In the genomic region with DNA sequence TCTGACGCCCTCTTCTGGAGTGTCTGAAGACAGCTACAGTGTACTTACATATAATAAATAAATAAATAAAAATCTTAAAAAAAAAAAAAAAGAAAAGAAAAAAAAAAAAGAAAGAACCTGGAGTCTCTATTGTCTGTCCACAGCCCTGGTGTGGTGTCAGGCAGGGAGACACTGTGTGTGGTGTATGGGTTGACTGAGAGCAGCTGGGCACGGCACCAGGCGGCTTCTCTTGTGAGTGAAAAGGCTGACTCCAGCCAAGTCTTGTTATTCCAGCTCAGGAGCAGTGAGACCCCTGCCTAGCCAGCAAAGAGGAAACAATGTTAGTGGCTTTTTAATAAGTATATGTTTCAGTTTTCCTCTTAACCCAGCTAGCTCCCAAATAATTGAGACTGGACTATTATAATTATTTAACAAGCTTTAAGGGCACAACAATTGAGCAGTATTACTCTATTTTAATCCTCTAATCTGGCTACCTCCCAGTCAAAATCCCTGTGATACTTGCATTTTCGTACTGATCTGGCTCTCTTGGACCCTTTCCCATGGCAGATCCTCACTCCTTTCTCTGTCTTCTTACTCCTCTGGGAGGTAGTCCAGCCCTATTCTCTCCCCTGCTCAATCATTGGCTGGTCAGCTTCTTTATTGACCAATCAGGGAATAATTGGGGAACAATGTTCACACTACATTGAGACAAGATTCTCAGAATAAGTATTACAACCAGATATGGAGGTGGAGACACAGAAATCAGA, we compare ENCODE assay signal across 30 mouse cellular contexts. TPM values are rescaled to one million over a fixed set of nuclear protein-coding genes. Genes with fewer than 3 reads are reported as not detected.
A peak's percentile ranks its signal among the peaks of the same experiment; 100 is the strongest.
DNase-seq lines count a peak whose midpoint lies in the region; ATAC-seq and TF ChIP-seq lines count a peak whose summit lies in the region.
"Had no signal": no experiment of that assay in that cellular context is flagged by ENCODE, and none has a peak within 500 bp of the region (broad histone marks: within the 10 kb centered on the region; RNA-seq: fewer than 3 reads in every experiment).

No protein-coding gene starts in this region.

- H3K4me3 ChIP-seq in forebrain, postnatal 0 days (ENCODE audit: low read depth, low read length), result no peak overlapping the region
- H3K4me3 ChIP-seq in forebrain, embryonic 13.5 days, result no peak overlapping the region
- H3K4me3 ChIP-seq: embryonic facial prominence, embryonic 12.5 days; embryonic facial prominence, embryonic 15.5 days; forebrain, embryonic 12.5 days; heart, embryonic 12.5 days; heart, embryonic 15.5 days; hindbrain, embryonic 15.5 days had no signal

- H3K4me2 ChIP-seq in forebrain, postnatal 0 days (ENCODE audit: low read depth), result no peak overlapping the region
- H3K4me2 ChIP-seq in forebrain, embryonic 13.5 days, result no peak overlapping the region
- H3K4me2 ChIP-seq: embryonic facial prominence, embryonic 12.5 days; embryonic facial prominence, embryonic 15.5 days; forebrain, embryonic 12.5 days; heart, embryonic 12.5 days; heart, embryonic 15.5 days; hindbrain, embryonic 15.5 days had no signal

- ATAC-seq in forebrain, postnatal 0 days, result no peak; the same call in 1 of the 2 replicates
- ATAC-seq in forebrain, embryonic 13.5 days, result no peak
- ATAC-seq: CD4-positive, CD25-positive, alpha-beta regulatory T cell, adult 4 months; inflammation-experienced regulatory T-cells, adult 6 months; intestine, embryonic 16.5 days had no signal

- no peak overlapping the region for H3K27ac ChIP-seq in forebrain, postnatal 0 days (ENCODE audit: low read depth, low read length)
- H3K27ac ChIP-seq in forebrain, embryonic 13.5 days, result no peak overlapping the region; the same call in 1 of the 2 replicates
- H3K27ac ChIP-seq: embryonic facial prominence, embryonic 12.5 days; embryonic facial prominence, embryonic 15.5 days; forebrain, embryonic 12.5 days; heart, embryonic 15.5 days; hindbrain, embryonic 15.5 days had no signal

- no peaks in the 10 kb centered on the region for H3K27me3 ChIP-seq in forebrain, postnatal 0 days (ENCODE audit: insufficient read depth, low read length)
- 0 out of 2 replicates have a peak, but pooled peaks cover 2% of the 10 kb centered on the region for H3K27me3 ChIP-seq in forebrain, embryonic 13.5 days
- H3K27me3 ChIP-seq: embryonic facial prominence, embryonic 12.5 days; embryonic facial prominence, embryonic 15.5 days; heart, embryonic 12.5 days; hindbrain, embryonic 15.5 days had no signal

- no peaks in the 10 kb centered on the region for H3K36me3 ChIP-seq in forebrain, postnatal 0 days (ENCODE audit: insufficient read depth)
- H3K36me3 ChIP-seq in forebrain, embryonic 13.5 days (ENCODE audit: poor library complexity, severe bottlenecking), result no peaks in the 10 kb centered on the region
- H3K36me3 ChIP-seq: embryonic facial prominence, embryonic 12.5 days; embryonic facial prominence, embryonic 15.5 days; forebrain, embryonic 12.5 days; heart, embryonic 12.5 days; heart, embryonic 15.5 days; hindbrain, embryonic 15.5 days had no signal

- peak; percentile 10 for DNase-seq in forebrain, postnatal 0 days
- DNase-seq in left cerebral cortex, postnatal 4 days, result peak; percentile 72
- no peak for DNase-seq in left cerebral cortex, adult 8-10 months (ENCODE audit: low spot score in 2 of 2)
- peak; percentile 67 for DNase-seq in brain, embryonic 14.5 days (ENCODE audit: low read depth)
- no peak for DNase-seq in spleen, postnatal 4 days (ENCODE audit: low spot score in 2 of 2)
- DNase-seq: adrenal gland, adult 2 months; adrenal gland, postnatal 14 days; cerebellum, adult 11-12 months; cerebellum, adult 9-10 months; cerebellum, postnatal 25 days; gastrocnemius, postnatal 25 days; heart, adult 18-20 months; heart, postnatal 10 days; heart, postnatal 36 days had no signal

- no peaks in the 10 kb centered on the region for H3K9me3 ChIP-seq in forebrain, postnatal 0 days (ENCODE audit: low read length)
- no peaks in the 10 kb centered on the region; the same call in 1 of the 2 replicates for H3K9me3 ChIP-seq in forebrain, embryonic 13.5 days (replicated peaks)
- H3K9me3 ChIP-seq: embryonic facial prominence, embryonic 12.5 days; embryonic facial prominence, embryonic 15.5 days; forebrain, embryonic 12.5 days; heart, embryonic 15.5 days; hindbrain, embryonic 15.5 days had no signal

- 44% methylated on average over 4 of the region's 4 CpGs for WGBS in forebrain, postnatal 0 days
- 47% methylated on average over 4 of the region's 4 CpGs for WGBS in forebrain, embryonic 13.5 days

- TF ChIP-seq CTCF in forebrain, postnatal 0 days (IDR thresholded peaks at IDR 0.05; ENCODE audit: low read depth), result no peak
- no peak for TF ChIP-seq CTCF in brain, embryonic 14.5 days (IDR thresholded peaks at IDR 0.05; ENCODE audit: borderline replicate concordance, extremely low read depth, insufficient read depth, insufficient read length)

- H3K4me1 ChIP-seq in forebrain, postnatal 0 days (ENCODE audit: insufficient read depth), result no peaks in the 10 kb centered on the region
- H3K4me1 ChIP-seq in forebrain, embryonic 13.5 days, result no peaks in the 10 kb centered on the region
- H3K4me1 ChIP-seq: embryonic facial prominence, embryonic 12.5 days; forebrain, embryonic 12.5 days had no signal

- intact Hi-C loops in left cerebral cortex, postnatal 4 days (cut with DNase I), result no loop called here

- no peak for TF ChIP-seq POLR2A in brain, embryonic 14.5 days (IDR thresholded peaks at IDR 0.05; ENCODE audit: borderline replicate concordance, extremely low read depth, insufficient read depth, insufficient read length, poor library complexity, severe bottlenecking)

- no peak overlapping the region for H3K9ac ChIP-seq in forebrain, postnatal 0 days
- no peak overlapping the region for H3K9ac ChIP-seq in forebrain, embryonic 13.5 days
- H3K9ac ChIP-seq: embryonic facial prominence, embryonic 12.5 days; embryonic facial prominence, embryonic 15.5 days; forebrain, embryonic 12.5 days; heart, embryonic 12.5 days; heart, embryonic 15.5 days; hindbrain, embryonic 15.5 days had no signal

RNA-seq across cellular contexts. Expression of a gene that starts 12.6 kb away (rescaled TPM):
- not detected in 2 replicates for total RNA-seq in forebrain, postnatal 0 days (2014; rRNA removed)
- polyA plus RNA-seq in forebrain, postnatal 0 days (2015; fragmentation: Nextera tagmentation; extraction: Ambion mirVana), result not detected in 2 replicates
- polyA plus RNA-seq in forebrain, embryonic 13.5 days (2015; fragmentation: Nextera tagmentation; extraction: Ambion mirVana), result not detected in 2 replicates
- total RNA-seq in left cerebral cortex, postnatal 4 days (2021), result not detected
- not detected for total RNA-seq in left cerebral cortex, adult 8-10 months (2022)
- polyA plus RNA-seq in brain, embryonic 14.5 days (2012; rRNA removed), result not detected in 2 replicates
- total RNA-seq: adrenal gland, adult 2 months; adrenal gland, postnatal 14 days; adrenal gland, postnatal 4 days; common myeloid progenitor, adult 5-6 weeks; gastrocnemius, adult 8-10 months; gastrocnemius, postnatal 25 days; heart, adult 18-20 months; heart, postnatal 10 days; heart, postnatal 36 days; MEL had no signal
- polyA plus RNA-seq: adrenal gland, adult 2 months; C2C12; CD4-positive, CD25-positive, alpha-beta regulatory T cell, adult 4 months; embryonic facial prominence, embryonic 12.5 days; embryonic facial prominence, embryonic 15.5 days; forebrain, embryonic 12.5 days; heart, embryonic 12.5 days; heart, embryonic 15.5 days; hindbrain, embryonic 11.5 days; hindbrain, embryonic 15.5 days; inflammation-experienced regulatory T-cells, adult 6 months; intestine, embryonic 16.5 days had no signal

RNA-seq across cellular contexts. Expression of a gene that starts 16.2 kb away (rescaled TPM):
- 5.4 and 6.6 TPM in 2 replicates for total RNA-seq in forebrain, postnatal 0 days (2014; rRNA removed)
- 1.6 and 1.9 TPM in 2 replicates for polyA plus RNA-seq in forebrain, postnatal 0 days (2015; fragmentation: Nextera tagmentation; extraction: Ambion mirVana)
- polyA plus RNA-seq in forebrain, embryonic 13.5 days (2015; fragmentation: Nextera tagmentation; extraction: Ambion mirVana), result 2.3 and 2.7 TPM in 2 replicates
- 1 to 10 TPM; 3.1 TPM for total RNA-seq in left cerebral cortex, postnatal 4 days (2021)
- total RNA-seq in left cerebral cortex, adult 8-10 months (2022), result 1 to 10 TPM; 3.3 to 4.4 (median 4.1) TPM
- 3.5 and 3.7 TPM in 2 replicates for polyA plus RNA-seq in brain, embryonic 14.5 days (2012; rRNA removed)
- total RNA-seq: common myeloid progenitor, adult 5-6 weeks; MEL had no signal
- polyA plus RNA-seq: CD4-positive, CD25-positive, alpha-beta regulatory T cell, adult 4 months; inflammation-experienced regulatory T-cells, adult 6 months had no signal

Comparison
In these comparisons a context has a peak if more than half of its experiments do, and no peak if none do; other contexts are left out.
1. DNase-seq: peak in forebrain, postnatal 0 days (single experiment), left cerebral cortex, postnatal 4 days (single experiment) and brain, embryonic 14.5 days (single experiment); none in left cerebral cortex, adult 8-10 months (0 of 2) and spleen, postnatal 4 days (0 of 2).